Mouse (Mus musculus) stomach, postnatal 0 days (tissue): ENCODE measurements at regions not wholly inside any gene's neighbourhood (a gene's known extent, or its start where the extent isn't known, plus 50 kb on each side); places are given as distances from the start of the nearest gene placed in this dataset.

Source experiments
- ATAC-seq: fragments of 200-750 bp; cut with Nextera tagmentation; 2 replicates; pipeline ENCODE4 v1.8.0; 2017; ENCODE audit not compliant: low FRiP score, low TSS enrichment
- DNase-seq: peaks from one replicate; pipeline ENCODE4 v3.0.0-alpha.2; 2016; ENCODE audit warnings: low spot score
- H3K27ac ChIP-seq: fragments of 300-500 bp; sonication (generic); replicated peaks from 2 replicates; pipeline ENCODE4 v1.5.1; 2014; ENCODE audit warnings: mild to moderate bottlenecking, control low read depth
- H3K27me3 ChIP-seq: fragments of 300-500 bp; sonication (generic); 2 replicates; pipeline ENCODE4 v1.6.1; 2014; ENCODE audit warnings: low read length; ENCODE audit not compliant: control insufficient read depth, insufficient read depth
- H3K36me3 ChIP-seq: fragments of 300-500 bp; sonication (generic); 2 replicates; pipeline ENCODE4 v1.6.1; 2014; ENCODE audit warnings: low read length, mixed read lengths; ENCODE audit not compliant: control insufficient read depth, insufficient read depth
- H3K4me1 ChIP-seq: fragments of 300-500 bp; sonication (generic); replicated peaks from 2 replicates; pipeline ENCODE4 v1.6.1; 2014; ENCODE audit warnings: antibody characterized with exemption; ENCODE audit not compliant: control insufficient read depth, insufficient read depth
- H3K4me2 ChIP-seq: fragments of 300-500 bp; sonication (generic); replicated peaks from 2 replicates; pipeline ENCODE4 v1.6.1; 2014; ENCODE audit warnings: low read depth, mild to moderate bottlenecking, control low read depth, moderate library complexity
- H3K4me3 ChIP-seq: fragments of 300-500 bp; sonication (generic); 2 replicates; pipeline ENCODE4 v1.5.1; 2014; ENCODE audit warnings: low read depth, low read length, control low read depth
- H3K9ac ChIP-seq: fragments of 300-500 bp; sonication (generic); 2 replicates; pipeline ENCODE4 v1.6.1; 2014; ENCODE audit warnings: mild to moderate bottlenecking, low read length, control low read depth, mixed read lengths
- H3K9me3 ChIP-seq: fragments of 300-500 bp; sonication (generic); 2 replicates; pipeline ENCODE4 v1.6.1; 2016; ENCODE audit warnings: low read length; ENCODE audit not compliant: control insufficient read depth
- CTCF ChIP-seq: IDR thresholded peaks from 2 replicates; pipeline ENCODE4 v1.5.1; 2016; ENCODE audit warnings: antibody characterized with exemption, low read depth, mild to moderate bottlenecking, moderate library complexity
- EP300 ChIP-seq: optimal IDR thresholded peaks from 2 replicates; pipeline ENCODE3; 2016; ENCODE audit warnings: antibody characterized with exemption
- WGBS: fragments of 180-500 bp; shearing (Covaris S2); extraction: QIAGEN DNeasy Blood & Tissue Kit; methylation state at CpG from one replicate; pipeline ENCODE4 v1.1.7; 2014; 5-methylcytosine and 5-hydroxymethylcytosine counted together

DNA sequence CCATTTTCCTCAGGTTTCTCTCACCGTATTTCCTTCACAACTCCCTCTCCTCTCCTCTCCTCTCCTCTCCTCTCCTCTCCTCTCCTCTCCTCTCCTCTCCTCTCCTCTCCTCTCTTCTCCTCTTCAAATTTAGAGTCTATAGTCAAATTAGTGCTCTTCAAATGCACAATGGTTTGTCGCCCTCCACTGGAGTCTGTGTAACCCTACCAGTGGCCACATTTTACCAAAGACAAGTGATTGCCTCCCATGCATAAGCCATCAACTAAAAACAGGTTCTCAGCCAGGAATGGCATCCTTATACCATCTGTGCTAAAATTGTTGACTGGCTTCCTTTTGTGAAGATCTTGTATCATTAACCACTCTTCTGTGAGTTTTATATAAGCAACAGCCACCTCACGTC lies 979.5 kb upstream of the Adam24 start:
- TF ChIP-seq EP300, result no peak
- peak; percentile 52 for TF ChIP-seq CTCF
- ATAC-seq, result no peak
- Histone ChIP-seq H3K27ac (no peak overlapping the region), H3K9me3 (no peaks in the 10 kb centered on the region), H3K4me1 (no peaks in the 10 kb centered on the region), H3K27me3 (no peaks in the 10 kb centered on the region), H3K9ac (no peak overlapping the region), H3K36me3 (no peaks in the 10 kb centered on the region), H3K4me2 (no peak overlapping the region), H3K4me3 (no peak overlapping the region)
- no peak for DNase-seq
- WGBS, result 72% methylated on average over 3 of the region's 3 CpGs

DNA sequence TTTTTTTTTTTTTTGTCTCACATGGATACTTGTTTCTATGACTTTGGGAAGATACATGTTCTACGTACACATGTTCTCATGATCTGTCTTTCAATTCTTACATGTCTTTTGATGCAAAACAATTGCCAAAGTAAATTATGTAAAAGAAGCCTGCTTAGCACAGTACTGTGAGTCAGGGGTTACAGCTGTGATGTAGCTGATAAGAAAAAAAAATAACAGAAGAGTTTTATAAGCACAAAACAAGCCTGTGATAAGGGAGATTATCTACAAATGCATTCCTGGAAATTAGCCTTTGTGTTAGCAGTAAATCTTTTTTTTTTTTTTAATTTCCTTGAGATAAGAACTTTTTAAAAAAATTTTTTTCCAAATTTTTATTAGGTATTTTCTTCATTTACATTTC lies 969.0 kb upstream of the Adam24 start:
- Histone ChIP-seq H3K9ac (no peak overlapping the region), H3K4me2 (no peak overlapping the region), H3K27me3 (no peaks in the 10 kb centered on the region), H3K4me3 (no peak overlapping the region), H3K27ac (no peak overlapping the region), H3K9me3 (no peaks in the 10 kb centered on the region), H3K36me3 (no peaks in the 10 kb centered on the region), H3K4me1 (no peaks in the 10 kb centered on the region)
- no peak for TF ChIP-seq CTCF
- no peak for TF ChIP-seq EP300
- DNase-seq (no peak), ATAC-seq (no peak)
- WGBS, result 82% methylated on average over 1 of the region's 1 CpGs

DNA sequence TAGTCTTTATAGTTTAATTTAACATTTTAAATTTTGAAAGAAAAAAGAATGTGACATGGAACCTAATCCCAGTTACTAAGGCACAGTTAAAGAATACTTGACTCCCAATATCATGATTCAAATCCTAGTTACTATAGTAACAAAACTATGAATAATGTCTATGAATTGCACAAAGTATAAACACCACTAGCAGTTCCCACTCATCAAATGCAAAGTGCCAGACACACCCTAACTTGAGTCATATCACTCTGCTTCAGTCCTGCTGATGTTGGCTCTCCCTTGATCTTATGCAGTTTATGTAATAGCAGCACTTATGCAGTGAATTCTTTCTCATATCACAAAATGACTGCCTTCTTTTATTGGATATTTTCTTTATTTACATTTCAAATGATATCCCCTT lies 932.5 kb upstream of the Adam24 start:
- DNase-seq, result no peak

DNA sequence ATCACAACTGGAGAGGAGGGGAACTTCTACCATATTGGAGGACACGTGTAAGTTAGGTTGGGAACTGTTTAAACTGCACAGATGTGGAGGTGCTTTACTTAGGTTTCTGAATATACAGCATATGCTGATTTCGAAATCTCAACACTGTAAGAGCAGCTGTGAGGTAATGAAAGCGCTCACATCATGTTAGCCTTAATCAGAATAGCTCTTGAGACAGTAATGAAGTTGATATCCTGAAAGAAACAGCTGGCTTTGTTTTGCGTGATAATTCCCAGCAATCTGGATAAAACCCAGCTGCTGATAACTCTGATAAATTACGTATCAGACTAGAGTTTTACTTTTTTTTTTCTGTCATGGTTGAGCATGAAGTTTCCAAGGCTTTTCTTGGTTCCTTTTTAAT lies 928.7 kb upstream of the Adam24 start:
- Histone ChIP-seq H3K27ac (no peak overlapping the region), H3K27me3 (no peaks in the 10 kb centered on the region), H3K9ac (no peak overlapping the region), H3K4me3 (no peak overlapping the region), H3K9me3 (no peaks in the 10 kb centered on the region), H3K4me2 (no peak overlapping the region), H3K36me3 (no peaks in the 10 kb centered on the region), H3K4me1 (no peaks in the 10 kb centered on the region)
- TF ChIP-seq CTCF (no peak), EP300 (no peak)
- 41% methylated on average over 5 of the region's 5 CpGs for WGBS
- DNase-seq, result no peak
- no peak for ATAC-seq

More for the DNA sequence above, 932.5 kb upstream of the Adam24 start:
- H3K9me3 ChIP-seq, result no peaks in the 10 kb centered on the region
- H3K36me3 ChIP-seq, result no peaks in the 10 kb centered on the region
- H3K27me3 ChIP-seq, result no peaks in the 10 kb centered on the region
- H3K4me1 ChIP-seq, result no peaks in the 10 kb centered on the region
- no peak for ATAC-seq
- TF ChIP-seq EP300, result no peak
- no peak for TF ChIP-seq CTCF
- H3K27ac ChIP-seq, result no peak overlapping the region
- H3K4me3 ChIP-seq, result no peak overlapping the region
- no peak overlapping the region for H3K9ac ChIP-seq
- no peak overlapping the region for H3K4me2 ChIP-seq

DNA sequence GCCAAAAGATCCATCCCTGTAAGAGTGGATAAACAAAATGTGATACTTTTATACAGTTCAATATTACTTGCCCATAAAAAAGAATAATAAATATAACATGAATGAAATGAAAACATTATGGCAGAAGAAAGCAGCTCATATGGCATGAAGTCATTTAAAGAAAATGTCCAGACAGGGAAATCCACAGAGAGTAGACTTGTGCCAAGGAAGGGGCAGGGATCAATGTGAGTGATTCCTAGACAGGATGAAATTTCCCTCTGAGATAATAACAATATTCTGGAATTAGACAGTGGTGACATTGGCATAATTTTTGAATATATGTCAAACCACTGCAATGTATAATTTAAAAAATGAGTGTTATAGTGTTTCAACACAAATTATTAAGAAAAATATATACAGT lies 915.0 kb upstream of the Adam24 start:
- H3K4me2 ChIP-seq, result no peak overlapping the region
- no peak for TF ChIP-seq CTCF
- TF ChIP-seq EP300, result no peak
- ATAC-seq, result no peak
- no peaks in the 10 kb centered on the region for H3K9me3 ChIP-seq
- no peak for DNase-seq
- H3K9ac ChIP-seq, result no peak overlapping the region
- H3K36me3 ChIP-seq, result no peaks in the 10 kb centered on the region
- no peak overlapping the region for H3K27ac ChIP-seq
- no peaks in the 10 kb centered on the region for H3K4me1 ChIP-seq
- no peaks in the 10 kb centered on the region for H3K27me3 ChIP-seq
- no peak overlapping the region for H3K4me3 ChIP-seq

DNA sequence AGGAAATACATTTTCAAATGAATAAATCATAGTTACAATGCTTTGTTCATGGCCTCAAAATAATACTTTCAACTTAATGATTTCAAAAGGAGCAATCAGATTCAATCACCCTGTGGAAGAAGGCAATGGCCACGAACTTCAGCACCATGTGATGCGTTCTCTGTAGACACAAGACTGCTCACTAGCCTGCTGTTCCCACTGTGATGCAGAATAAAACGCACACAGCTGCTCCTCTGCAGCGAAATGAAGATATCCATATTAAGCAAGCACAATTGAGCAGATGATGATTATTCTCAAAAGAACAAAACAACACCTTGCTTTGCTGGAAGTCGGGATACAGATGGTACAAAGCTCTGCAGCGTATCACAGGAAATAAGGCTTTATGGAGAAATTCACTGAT lies 895.4 kb upstream of the Adam24 start:
- H3K27ac ChIP-seq, result no peak overlapping the region

More for the DNA sequence above, 895.4 kb upstream of the Adam24 start:
- Histone ChIP-seq H3K4me3 (no peak overlapping the region), H3K9ac (no peak overlapping the region), H3K36me3 (no peaks in the 10 kb centered on the region), H3K4me2 (no peak overlapping the region), H3K27me3 (no peaks in the 10 kb centered on the region), H3K4me1 (no peaks in the 10 kb centered on the region), H3K9me3 (no peaks in the 10 kb centered on the region)
- 70% methylated on average over 6 of the region's 6 CpGs for WGBS
- ATAC-seq (no peak), DNase-seq (no peak)
- TF ChIP-seq CTCF, result no peak
- TF ChIP-seq EP300, result no peak
